Mouse (Mus musculus) testis, adult 2 months (tissue): Measurements from ENCODE around the gene Tmem126a.

Source experiments
- CTCF ChIP-seq: fragments of 200-500 bp; IDR thresholded peaks from 2 replicates; pipeline ENCODE4 v1.5.1; 2012; ENCODE audit warnings: low read depth, mild to moderate bottlenecking, inconsistent platforms, low read length, moderate library complexity; ENCODE audit not compliant: control insufficient read depth, insufficient read depth, insufficient replicate concordance
- POLR2A ChIP-seq: fragments of 200-500 bp; IDR thresholded peaks from 2 replicates; pipeline ENCODE4 v1.6.1; 2012; ENCODE audit warnings: low read depth, mild to moderate bottlenecking, inconsistent platforms, low read length, moderate library complexity; ENCODE audit not compliant: control insufficient read depth

DNA sequence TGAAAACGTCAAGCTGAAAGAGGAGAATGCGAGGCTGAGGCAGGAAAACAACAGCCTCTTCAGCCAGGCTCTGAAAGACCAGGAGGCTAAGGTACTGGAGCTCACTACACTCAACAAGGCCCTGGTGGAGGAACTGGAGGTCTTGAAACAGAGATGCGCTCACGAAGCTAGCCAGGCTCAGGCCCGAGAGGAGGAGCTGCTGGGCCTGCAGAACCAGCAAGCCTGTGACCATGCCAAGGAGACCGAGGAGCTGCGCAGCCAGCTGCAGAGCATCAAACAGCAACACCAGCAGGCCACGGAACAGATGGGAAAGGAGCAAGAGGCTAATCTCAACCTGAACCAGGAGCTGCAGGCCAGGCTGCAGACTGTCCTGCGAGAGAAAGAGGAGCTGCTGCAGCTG lies 30.0 kb downstream of the Tmem126a start:
- TF ChIP-seq CTCF (no peak), POLR2A (peak; percentile 39; the same call in 1 of the 2 replicates)
